Comparison of ENCODE assay signal across 8 mouse cellular contexts in the genomic region with DNA sequence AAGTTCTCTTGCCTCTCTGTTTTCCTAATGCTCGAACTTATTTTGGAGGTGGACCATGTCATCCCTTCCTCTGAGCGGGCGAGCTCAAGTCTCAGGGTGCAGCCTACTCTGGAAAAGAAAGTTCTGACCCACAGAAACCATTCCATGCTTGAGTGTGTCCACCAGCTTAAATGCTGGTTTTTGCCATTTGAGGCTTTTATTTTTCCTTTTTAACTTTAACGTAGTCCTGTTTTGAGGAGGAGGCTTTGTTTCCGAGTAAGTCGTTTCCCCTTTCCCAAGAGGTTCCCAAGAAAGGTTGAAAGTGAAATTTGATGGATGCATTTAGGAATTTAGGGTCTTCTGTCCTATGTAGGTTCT. TPM values are rescaled to one million over a fixed set of nuclear protein-coding genes. Genes with fewer than 3 reads are reported as not detected.
A peak's percentile ranks its signal among the peaks of the same experiment; 100 is the strongest.
DNase-seq lines count a peak whose midpoint lies in the region; ATAC-seq and TF ChIP-seq lines count a peak whose summit lies in the region.

No protein-coding gene starts in this region.

- H3K4me1 ChIP-seq in heart, embryonic 12.5 days (replicated peaks), result peaks cover 10% of the 10 kb centered on the region
- peaks cover 28% of the 10 kb centered on the region for H3K4me1 ChIP-seq in E14TG2a.4 (replicated peaks; ENCODE audit: low read depth, low read length)
- H3K4me1 ChIP-seq in forebrain, embryonic 14.5 days (ENCODE audit: control insufficient read depth, insufficient read depth, low read length), result peaks cover 6% of the 10 kb centered on the region
- H3K4me1 ChIP-seq in liver, embryonic 16.5 days (ENCODE audit: control insufficient read depth, low read depth, low read length), result peaks cover 17% of the 10 kb centered on the region

- H3K27ac ChIP-seq in heart, embryonic 12.5 days (ENCODE audit: poor library complexity, severe bottlenecking), result peak overlapping the region; percentile 75
- no peak overlapping the region; the same call in 1 of the 2 replicates for H3K27ac ChIP-seq in forebrain, embryonic 14.5 days (ENCODE audit: low read depth, low read length)
- peak overlapping the region; percentile 86 for H3K27ac ChIP-seq in liver, embryonic 16.5 days (ENCODE audit: low read length)

- WGBS in heart, embryonic 12.5 days, result 0% methylated on average over 6 of the region's 6 CpGs
- 0% methylated on average over 6 of the region's 6 CpGs for WGBS in forebrain, embryonic 14.5 days
- under 1% methylated on average over 6 of the region's 6 CpGs for WGBS in liver, embryonic 16.5 days (ENCODE audit: insufficient replicate concordance)

- H3K4me3 ChIP-seq in heart, embryonic 12.5 days, result peak overlapping the region; percentile 78
- peak overlapping the region; percentile 98 for H3K4me3 ChIP-seq in E14TG2a.4 (replicated peaks; ENCODE audit: low read length)
- peak overlapping the region; percentile 88 for H3K4me3 ChIP-seq in forebrain, embryonic 14.5 days (ENCODE audit: low read depth, low read length)
- peak overlapping the region; percentile 87 for H3K4me3 ChIP-seq in liver, embryonic 16.5 days (ENCODE audit: low read depth, low read length)

- H3K27me3 ChIP-seq in heart, embryonic 12.5 days (replicated peaks), result no peaks in the 10 kb centered on the region
- no peaks in the 10 kb centered on the region for H3K27me3 ChIP-seq in E14TG2a.4 (ENCODE audit: insufficient read depth, low read length)
- no peaks in the 10 kb centered on the region for H3K27me3 ChIP-seq in forebrain, embryonic 14.5 days (replicated peaks; ENCODE audit: control insufficient read depth, insufficient read depth, low read length)
- H3K27me3 ChIP-seq in liver, embryonic 16.5 days (ENCODE audit: control insufficient read depth, insufficient read depth, low read depth, low read length), result no peaks in the 10 kb centered on the region

- peak overlapping the region; percentile 93 for H3K4me2 ChIP-seq in heart, embryonic 12.5 days
- peak overlapping the region; percentile 61 for H3K4me2 ChIP-seq in forebrain, embryonic 14.5 days (ENCODE audit: low read length)
- peak overlapping the region; percentile 96 for H3K4me2 ChIP-seq in liver, embryonic 16.5 days (ENCODE audit: low read depth, low read length)

- no peak for TF ChIP-seq CTCF in E14TG2a.4 (conservative IDR thresholded peaks at IDR 0.05; ENCODE audit: low read length)

- no peaks in the 10 kb centered on the region for H3K9me3 ChIP-seq in heart, embryonic 12.5 days (replicated peaks)
- H3K9me3 ChIP-seq in E14TG2a.4 (ENCODE audit: low read length), result no peaks in the 10 kb centered on the region
- H3K9me3 ChIP-seq in forebrain, embryonic 14.5 days (replicated peaks; ENCODE audit: control insufficient read depth, low read length), result no peaks in the 10 kb centered on the region
- no peaks in the 10 kb centered on the region for H3K9me3 ChIP-seq in liver, embryonic 16.5 days (replicated peaks; ENCODE audit: control insufficient read depth, low read length)

- no peak for DNase-seq in heart, postnatal 4 days
- no peak for DNase-seq in forebrain, embryonic 14.5 days (ENCODE audit: low spot score)
- no peak for DNase-seq in layer of hippocampus, adult 11-12 months (ENCODE audit: low spot score)
- no peak for DNase-seq in cerebellum, postnatal 36 days
- no peak for DNase-seq in thymus, postnatal 25 days

- peak overlapping the region; percentile 89 for H3K9ac ChIP-seq in heart, embryonic 12.5 days
- peak overlapping the region; percentile 86 for H3K9ac ChIP-seq in forebrain, embryonic 14.5 days (ENCODE audit: low read length)
- peak overlapping the region; percentile 87 for H3K9ac ChIP-seq in liver, embryonic 16.5 days (ENCODE audit: low read depth, low read length)

- no peak for ATAC-seq in heart, embryonic 12.5 days (ENCODE audit: insufficient number of reproducible peaks, low FRiP score)
- no peak; the same call in 1 of the 2 replicates for ATAC-seq in forebrain, embryonic 14.5 days
- peak; percentile 1; the same call in 1 of the 2 replicates for ATAC-seq in liver, embryonic 16.5 days (ENCODE audit: low read depth)

- peaks cover 3% of the 10 kb centered on the region; the same call in 1 of the 2 replicates for H3K36me3 ChIP-seq in heart, embryonic 12.5 days
- H3K36me3 ChIP-seq in E14TG2a.4 (ENCODE audit: insufficient read depth, low read length), result peaks cover 19% of the 10 kb centered on the region
- H3K36me3 ChIP-seq in forebrain, embryonic 14.5 days (ENCODE audit: control insufficient read depth, insufficient read depth, low read length), result peaks cover 8% of the 10 kb centered on the region
- no peaks in the 10 kb centered on the region for H3K36me3 ChIP-seq in liver, embryonic 16.5 days (ENCODE audit: control insufficient read depth, insufficient read depth)

RNA-seq across cellular contexts. Expression of a gene that starts 0.6 kb away (rescaled TPM):
- polyA plus RNA-seq in heart, embryonic 12.5 days (2016; fragmentation: Nextera tagmentation; extraction: Ambion mirVana), result 9.5 and 11.1 TPM in 2 replicates
- 10 to 100 TPM; 17.2 to 18.1 TPM for total RNA-seq in heart, postnatal 4 days (2021)
- 19.3 and 20.9 TPM in 2 replicates for polyA plus RNA-seq in forebrain, embryonic 14.5 days (2014; fragmentation: Nextera tagmentation; extraction: Ambion mirVana)
- polyA plus RNA-seq in liver, embryonic 16.5 days (2015; fragmentation: Nextera tagmentation; extraction: Ambion mirVana), result 3.5 and 3.7 TPM in 2 replicates

RNA-seq across cellular contexts. Expression of a gene that starts 0.8 kb away (rescaled TPM):
- 66.1 and 68.8 TPM in 2 replicates for polyA plus RNA-seq in heart, embryonic 12.5 days (2016; fragmentation: Nextera tagmentation; extraction: Ambion mirVana)
- total RNA-seq in heart, postnatal 4 days (2021), result 10 to 100 TPM; 41.2 to 43.5 TPM
- 535 and 539 TPM in 2 replicates for polyA plus RNA-seq in forebrain, embryonic 14.5 days (2014; fragmentation: Nextera tagmentation; extraction: Ambion mirVana)
- 136 and 151 TPM in 2 replicates for polyA plus RNA-seq in liver, embryonic 16.5 days (2015; fragmentation: Nextera tagmentation; extraction: Ambion mirVana)
